Mouse (Mus musculus) CD8-positive naive resting alpha-beta T cell, adult 2 months (primary cell): ENCODE data around the gene Cfap157.

Experiments used
- DNase-seq, 2 experiments: peaks; one replicate each; pipeline ENCODE4 v3.0.0; 2022; ENCODE audit warnings: low read depth in 2 of 2, low spot score in 2 of 2

Cfap157 gene

DNA sequence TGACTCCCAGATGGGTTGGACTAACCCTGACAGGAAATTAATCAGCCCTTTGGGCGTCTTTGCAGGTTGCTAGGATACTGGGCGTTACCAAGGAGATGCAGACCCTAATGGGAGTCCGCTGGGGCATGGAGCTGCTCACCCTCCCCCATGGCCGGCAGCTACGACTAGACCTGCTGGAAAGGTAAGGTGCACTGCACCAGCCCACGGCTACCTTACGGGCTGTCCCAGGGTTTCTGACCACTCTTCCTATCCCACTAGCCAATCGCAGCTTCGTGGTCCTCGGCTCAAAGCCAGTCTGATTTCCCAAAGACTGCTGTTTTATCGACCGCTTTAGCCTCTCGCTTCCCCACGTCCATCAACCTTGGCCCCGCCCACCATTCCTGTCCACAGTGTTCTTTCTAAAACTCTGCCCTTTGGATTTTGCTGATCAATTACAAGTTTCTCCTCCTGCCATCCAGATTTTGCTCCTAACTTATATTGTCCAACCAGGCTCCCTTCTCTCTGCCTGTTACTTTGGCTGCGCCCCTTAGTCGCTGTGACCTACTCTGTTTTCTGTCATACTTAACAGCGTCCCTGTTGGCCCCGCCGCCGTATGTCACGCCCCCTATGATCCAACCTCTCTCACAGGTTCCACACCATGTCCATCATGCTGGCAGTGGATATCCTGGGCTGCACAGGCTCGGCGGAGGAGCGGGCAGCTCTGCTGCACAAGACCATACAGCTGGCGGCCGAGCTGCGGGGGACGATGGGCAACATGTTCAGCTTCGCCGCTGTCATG lies 33.2 kb downstream of the Cfap157 start:
- no peak for DNase-seq

DNA sequence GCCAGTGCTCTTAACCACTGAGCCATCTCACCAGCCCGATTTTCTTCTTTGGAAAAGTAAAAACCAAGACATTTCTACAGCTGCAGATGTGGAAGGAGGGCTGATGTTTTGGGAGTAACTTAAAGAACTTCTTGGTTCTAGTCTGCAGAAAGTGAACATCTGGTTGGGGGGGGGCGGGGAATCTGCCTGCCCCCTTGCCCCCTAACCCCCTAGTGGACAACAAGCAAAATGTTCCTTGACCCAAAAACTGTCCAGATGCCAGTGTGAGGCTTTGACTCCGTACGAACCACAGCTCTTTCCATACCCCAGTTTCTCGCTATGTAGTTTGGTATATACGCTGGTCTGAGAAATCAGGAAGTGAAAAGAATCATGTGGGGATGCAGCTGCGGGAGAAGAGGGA lies 34.0 kb downstream of the Cfap157 start:
- DNase-seq = no peak

DNA sequence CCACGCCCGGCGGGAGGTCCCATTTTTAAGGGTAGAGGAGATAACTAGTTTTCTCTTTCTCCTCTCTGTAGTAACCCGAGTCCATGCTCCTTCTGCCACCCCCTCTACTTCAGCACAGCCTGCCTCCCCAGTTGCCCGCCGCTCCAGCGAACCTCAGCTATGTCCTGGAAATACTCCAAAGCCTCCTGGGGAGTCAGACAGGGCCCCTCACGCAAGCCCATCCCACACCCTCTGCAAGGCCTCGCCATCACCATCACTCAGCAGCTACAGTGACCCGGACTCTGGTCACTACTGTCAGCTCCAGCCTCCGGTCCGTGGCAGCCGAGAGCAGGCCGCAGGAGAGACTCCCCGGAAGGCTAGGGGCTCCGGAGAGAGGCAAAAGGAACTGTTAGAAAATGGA lies 35.1 kb downstream of the Cfap157 start:
- DNase-seq = no peak

- DNase-seq = no peak
Observed at GRCm38 (mm10) chr2:32744272-32744982, 39.8 kb downstream of the Cfap157 start.

GRCm38 (mm10) chr2:32742173-32742531 lies 42.1 kb downstream of the Cfap157 start:
- DNase-seq = no peak

DNA sequence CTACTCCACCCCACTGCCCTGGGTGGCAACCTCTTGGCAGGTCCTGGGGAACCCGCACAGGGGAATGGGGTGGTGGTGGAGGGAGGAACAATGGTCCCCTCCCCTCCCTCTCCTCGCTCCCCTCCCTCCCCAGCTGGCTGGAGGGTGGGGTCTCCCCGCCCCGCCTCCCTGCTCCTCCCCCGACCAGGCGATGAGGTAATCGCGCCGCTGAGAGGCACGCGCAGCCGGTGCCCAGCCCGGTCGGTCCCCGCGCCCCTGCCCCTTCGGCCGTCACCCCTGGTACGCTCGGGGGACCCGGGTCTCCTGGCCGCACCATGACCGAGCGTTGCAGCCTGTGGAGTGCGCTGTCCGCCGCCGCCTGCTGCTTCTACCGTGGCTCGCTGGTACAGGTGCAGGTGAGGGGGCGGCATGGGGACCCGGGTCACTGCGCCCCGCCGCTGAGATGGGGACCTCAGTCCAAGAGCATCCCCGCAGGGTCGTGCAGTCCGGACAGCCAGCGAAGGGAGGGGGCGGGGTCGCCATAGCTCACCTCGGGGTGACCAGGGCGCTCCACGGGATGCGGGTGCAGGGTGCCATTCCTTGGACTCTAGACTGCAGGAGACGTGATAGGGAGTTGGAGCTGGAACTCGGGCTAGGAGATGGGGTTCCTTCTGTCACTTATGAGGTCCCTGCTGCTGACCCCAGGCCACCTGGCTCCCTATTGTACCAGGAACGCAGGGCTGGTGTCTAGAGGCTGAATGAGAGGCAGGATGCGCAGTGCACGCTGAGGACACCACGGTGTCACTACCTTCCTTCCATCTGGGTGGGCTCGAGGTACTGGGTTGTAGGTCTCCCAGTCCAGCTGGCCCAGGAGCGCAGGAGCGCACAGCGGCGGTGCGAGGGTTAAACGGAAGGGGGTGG lies 42.7 kb downstream of the Cfap157 start:
- DNase-seq = no peak

GRCm38 (mm10) chr2:32740916-32741272 lies 43.3 kb downstream of the Cfap157 start, which contains the start of gene 6330409D20Rik:
TSS of gene 6330409D20Rik (minus strand) at chr2:32741016.
- DNase-seq = no peak

DNA sequence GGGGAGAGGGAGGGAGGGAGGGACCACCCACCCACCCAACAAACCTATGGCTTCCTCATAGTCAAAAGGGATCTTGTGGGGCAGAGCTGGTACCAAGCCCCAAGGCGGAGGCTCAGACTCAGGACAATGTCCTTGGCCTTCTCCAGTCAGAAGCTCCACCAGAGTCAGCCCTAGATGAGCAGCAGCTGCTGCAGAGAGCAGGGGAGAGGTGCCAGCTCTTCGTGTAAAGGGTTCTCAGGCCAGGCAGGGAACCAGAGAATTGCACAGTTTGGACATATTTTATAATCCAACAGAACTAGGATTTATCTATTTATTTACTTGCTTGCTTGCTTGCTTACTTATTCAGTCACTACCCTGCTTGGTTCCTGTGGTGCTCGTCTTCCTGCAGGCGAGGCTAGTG lies 44.9 kb downstream of the Cfap157 start:
- no peak for DNase-seq

DNA sequence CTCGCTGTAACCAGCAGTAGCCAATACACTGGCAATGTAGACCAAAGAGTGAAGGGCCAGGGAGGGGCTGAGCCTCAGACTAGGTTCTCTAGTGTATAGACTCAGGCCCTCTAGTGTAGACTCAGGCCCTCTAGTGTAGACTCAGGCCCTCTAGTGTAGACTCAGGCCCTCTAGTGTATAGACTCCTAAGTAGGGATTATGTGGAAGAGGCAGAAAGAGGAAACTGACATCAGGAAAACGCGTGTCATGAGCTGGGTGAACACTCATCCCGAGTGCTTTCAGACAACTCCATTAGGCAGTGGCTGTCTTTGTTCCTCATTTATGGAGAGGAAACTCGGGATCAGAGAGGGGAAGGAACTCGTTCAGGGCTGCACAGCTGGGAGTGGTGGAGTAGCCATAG lies 47.2 kb downstream of the Cfap157 start:
- DNase-seq = no peak

DNA sequence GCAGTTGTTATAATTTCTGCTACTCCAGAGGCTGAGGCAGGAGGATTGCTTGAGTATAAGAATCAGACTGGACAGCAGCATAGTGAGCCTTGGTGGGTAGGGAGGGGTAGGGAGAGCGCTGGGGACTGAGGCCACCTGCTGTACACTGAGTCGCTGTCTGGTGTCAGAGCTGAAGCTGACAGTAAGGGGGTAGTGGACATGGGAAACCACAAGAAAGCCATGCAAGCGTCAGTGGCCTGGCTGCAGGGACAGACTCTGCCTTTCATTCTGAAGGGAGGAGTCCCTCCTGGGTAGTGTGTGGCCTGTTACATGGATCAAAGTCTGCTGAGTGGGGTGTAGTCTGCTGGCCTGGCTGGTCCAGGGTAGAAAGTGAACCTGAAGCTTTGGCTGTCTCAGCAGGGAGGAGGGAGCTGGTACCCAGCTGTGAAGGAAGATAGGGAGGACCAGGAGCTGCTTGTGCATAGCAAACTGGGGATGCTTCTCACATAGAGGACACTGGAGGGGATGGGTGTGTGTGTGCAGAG lies 47.9 kb downstream of the Cfap157 start:
- no peak for DNase-seq

- DNase-seq = no peak
Observed at GRCm38 (mm10) chr2:32734933-32735332, 49.3 kb downstream of the Cfap157 start.

GRCm38 (mm10) chr2:32734480-32734879 lies 49.7 kb downstream of the Cfap157 start:
- no peak for DNase-seq

GRCm38 (mm10) chr2:32732695-32733094 lies 51.5 kb downstream of the Cfap157 start:
- no peak for DNase-seq

DNA sequence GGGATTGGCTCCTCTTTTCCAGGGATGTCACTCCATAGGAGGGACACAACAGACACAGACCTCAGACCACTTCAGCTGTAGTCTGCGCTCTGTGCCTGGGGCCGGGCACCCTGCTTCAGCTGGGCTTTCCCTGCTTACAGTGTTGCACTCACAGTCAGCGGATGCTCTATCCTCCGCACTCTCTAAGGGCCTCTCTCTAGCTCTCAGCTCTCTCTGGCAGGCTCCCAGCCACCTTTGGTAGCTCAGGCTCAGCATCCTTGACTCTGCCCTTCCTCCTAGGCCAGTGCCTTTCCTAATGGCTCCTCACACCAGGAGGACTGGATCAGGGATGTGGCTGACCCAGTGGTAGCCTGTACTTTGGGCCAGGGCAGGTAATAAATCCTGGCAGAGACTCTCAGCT lies 52.3 kb downstream of the Cfap157 start:
- DNase-seq = no peak

GRCm38 (mm10) chr2:32730854-32731253 lies 53.4 kb downstream of the Cfap157 start:
- no peak for DNase-seq

GRCm38 (mm10) chr2:32729547-32729946 lies 54.7 kb downstream of the Cfap157 start:
- DNase-seq = no peak

GRCm38 (mm10) chr2:32728463-32728862 lies 55.8 kb downstream of the Cfap157 start:
- DNase-seq = no peak

DNA sequence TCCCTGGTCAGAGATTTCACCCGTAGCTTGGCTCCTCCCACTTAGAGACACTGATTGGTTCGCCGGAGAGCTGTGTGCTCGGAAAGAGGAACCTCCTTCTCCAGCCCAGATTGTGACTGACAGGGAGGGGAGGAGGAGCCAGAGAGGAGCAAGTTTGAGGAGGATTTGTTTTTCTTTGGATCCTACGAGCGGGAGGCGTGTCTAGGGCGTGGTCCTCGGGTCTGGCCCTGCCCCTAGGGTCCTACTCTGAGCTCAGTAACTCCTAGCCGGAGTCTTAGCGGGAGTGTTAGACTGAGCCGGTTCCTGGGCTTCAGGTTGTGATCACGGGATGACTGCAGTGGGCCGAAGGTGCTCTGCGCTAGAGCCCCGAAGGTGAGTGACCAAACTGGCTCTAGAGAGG lies 56.8 kb downstream of the Cfap157 start:
- peak; percentile 38 to 50 for DNase-seq
